10 mouse cellular contexts compared by ENCODE assay signal in genomic region chr10:58383761-58384160, GRCm38 (mm10).
DNase-seq lines count a peak whose midpoint lies in the region; ATAC-seq and TF ChIP-seq lines count a peak whose summit lies in the region.
"Had no signal": no experiment of that assay in that cellular context is flagged by ENCODE, and none has a peak within 500 bp of the region (broad histone marks: within the 10 kb centered on the region; RNA-seq: fewer than 3 reads in every experiment).

No protein-coding gene starts in this region.

- H3K9ac ChIP-seq in forebrain, embryonic 12.5 days: no peak overlapping the region
- no peak overlapping the region for H3K9ac ChIP-seq in forebrain, embryonic 11.5 days (ENCODE audit: low read length)
- 0 out of 2 replicates have a peak overlapping the region, but pooled peaks have one; percentile 9 for H3K9ac ChIP-seq in midbrain, postnatal 0 days (replicated peaks; ENCODE audit: low read length, poor library complexity, severe bottlenecking)
- H3K9ac ChIP-seq: liver, embryonic 14.5 days had no signal

- no peaks in the 10 kb centered on the region for H3K9me3 ChIP-seq in forebrain, embryonic 12.5 days
- no peaks in the 10 kb centered on the region for H3K9me3 ChIP-seq in forebrain, embryonic 11.5 days (ENCODE audit: control insufficient read depth, low read length)
- H3K9me3 ChIP-seq in midbrain, postnatal 0 days (ENCODE audit: low read length): no peaks in the 10 kb centered on the region

- 0 out of 2 replicates have a peak overlapping the region, but pooled peaks have one; percentile 33 for H3K27ac ChIP-seq in forebrain, embryonic 12.5 days
- H3K27ac ChIP-seq in forebrain, embryonic 11.5 days (ENCODE audit: low read depth, low read length): no peak overlapping the region
- H3K27ac ChIP-seq in left cerebral cortex, adult 2 months: peak overlapping the region; percentile 90
- no peak overlapping the region; the same call in 1 of the 2 replicates for H3K27ac ChIP-seq in midbrain, postnatal 0 days (ENCODE audit: low read depth, low read length)
- H3K27ac ChIP-seq: liver, embryonic 14.5 days had no signal

- ATAC-seq in forebrain, embryonic 12.5 days (ENCODE audit: low FRiP score): peak; percentile 59; the same call in 1 of the 2 replicates
- ATAC-seq in forebrain, embryonic 11.5 days (replicated peaks; ENCODE audit: low FRiP score): no peak
- peak; percentile 35; the same call in 1 of the 2 replicates for ATAC-seq in midbrain, postnatal 0 days (ENCODE audit: low FRiP score)

- no peak for DNase-seq in forebrain, embryonic 11.5 days (ENCODE audit: low spot score)
- DNase-seq in left cerebral cortex, adult 2 months (ENCODE audit: extremely low spot score in 1 of 2, low spot score in 2 of 2): no peak
- DNase-seq in left cerebral cortex, adult 11 months (ENCODE audit: low spot score): no peak
- peak; percentile 83 to 88 for DNase-seq in cerebellum, postnatal 14 days
- DNase-seq in midbrain, postnatal 0 days (ENCODE audit: low spot score): peak; percentile 19
- DNase-seq in spleen, postnatal 14 days (ENCODE audit: low spot score in 2 of 2): no peak
- DNase-seq in thymus, postnatal 36 days: no peak
- DNase-seq: kidney, postnatal 14 days had no signal

- H3K27me3 ChIP-seq in forebrain, embryonic 12.5 days: no peaks in the 10 kb centered on the region
- H3K27me3 ChIP-seq in forebrain, embryonic 11.5 days (ENCODE audit: control insufficient read depth, insufficient read depth, low read length): no peaks in the 10 kb centered on the region
- H3K27me3 ChIP-seq in midbrain, postnatal 0 days (ENCODE audit: insufficient read depth, low read length): no peaks in the 10 kb centered on the region

- intact Hi-C loops in left cerebral cortex, adult 2 months (cut with DNase I): loop anchor here (1.0 to 5.0 kb wide), 4 partner anchors 13 to 94 kb away; partner anchors contain the start of gene Ranbp2

- no peak overlapping the region for H3K4me2 ChIP-seq in forebrain, embryonic 12.5 days
- H3K4me2 ChIP-seq in forebrain, embryonic 11.5 days (ENCODE audit: low read depth, low read length, severe bottlenecking): no peak overlapping the region
- H3K4me2 ChIP-seq in midbrain, postnatal 0 days (ENCODE audit: low read depth, low read length, poor library complexity, severe bottlenecking): no peak overlapping the region

- peaks cover 22% of the 10 kb centered on the region for H3K4me1 ChIP-seq in forebrain, embryonic 12.5 days
- H3K4me1 ChIP-seq in forebrain, embryonic 11.5 days (replicated peaks; ENCODE audit: control insufficient read depth, insufficient read depth, low read length): peaks cover 4% of the 10 kb centered on the region; the same call in 1 of the 2 replicates
- peaks cover 13% of the 10 kb centered on the region for H3K4me1 ChIP-seq in midbrain, postnatal 0 days (ENCODE audit: insufficient read depth, low read length)

- no peak for TF ChIP-seq CTCF in left cerebral cortex, adult 2 months (IDR thresholded peaks at IDR 0.05)
- no peak for TF ChIP-seq CTCF in midbrain, postnatal 0 days (IDR thresholded peaks at IDR 0.05)

- no peaks in the 10 kb centered on the region for H3K36me3 ChIP-seq in forebrain, embryonic 12.5 days (replicated peaks)
- no peaks in the 10 kb centered on the region for H3K36me3 ChIP-seq in forebrain, embryonic 11.5 days (ENCODE audit: control insufficient read depth, insufficient read depth, low read length)
- no peaks in the 10 kb centered on the region for H3K36me3 ChIP-seq in midbrain, postnatal 0 days (ENCODE audit: insufficient read depth, low read length)

- 65% methylated on average over 2 of the region's 2 CpGs for WGBS in forebrain, embryonic 12.5 days
- 80% methylated on average over 2 of the region's 2 CpGs for WGBS in forebrain, embryonic 11.5 days
- WGBS in midbrain, postnatal 0 days: 54% methylated on average over 2 of the region's 2 CpGs

- H3K4me3 ChIP-seq in forebrain, embryonic 12.5 days (replicated peaks): no peak overlapping the region
- H3K4me3 ChIP-seq in forebrain, embryonic 11.5 days (ENCODE audit: low read depth, low read length): no peak overlapping the region
- H3K4me3 ChIP-seq in left cerebral cortex, adult 2 months: no peak overlapping the region
- no peak overlapping the region for H3K4me3 ChIP-seq in midbrain, postnatal 0 days (ENCODE audit: low read depth, low read length)

Comparison
In these comparisons a context has a peak if more than half of its experiments do, and no peak if none do; other contexts are left out.
1. H3K27ac ChIP-seq: peak in forebrain, embryonic 12.5 days (single experiment) and left cerebral cortex, adult 2 months (single experiment); none in forebrain, embryonic 11.5 days (single experiment) and midbrain, postnatal 0 days (single experiment).
2. DNase-seq: peak in cerebellum, postnatal 14 days (2 of 2) and midbrain, postnatal 0 days (single experiment); none in forebrain, embryonic 11.5 days (single experiment), left cerebral cortex, adult 2 months (0 of 2), left cerebral cortex, adult 11 months (single experiment), spleen, postnatal 14 days (0 of 2) and thymus, postnatal 36 days (0 of 2).